Mouse (Mus musculus) CH12.LX (cell line): ENCODE measurements at regions not wholly inside any gene's neighbourhood (a gene's known extent, or its start where the extent isn't known, plus 50 kb on each side); places are given as distances from the start of the nearest gene placed in this dataset.

Experiments used
- DNase-seq: peaks from one replicate; pipeline ENCODE4 v3.0.0-alpha.2; 2013; ENCODE audit errors: extremely low read depth
- H3K27ac ChIP-seq: 2 replicates; pipeline ENCODE4 v1.5.1; 2012; ENCODE audit warnings: low read depth, mild to moderate bottlenecking, control low read depth, moderate library complexity; ENCODE audit not compliant: insufficient read depth
- H3K27me3 ChIP-seq: replicated peaks from 2 replicates; pipeline ENCODE3; 2012; ENCODE audit warnings: inconsistent platforms
- H3K36me3 ChIP-seq, 2 experiments: replicated peaks in 1 of 2; 2 replicates each; pipeline versions ENCODE3 to v1.6.1; 2012; ENCODE audit warnings: inconsistent platforms in 1 of 2, low read length in 1 of 2, mild to moderate bottlenecking in 1 of 2, mixed read lengths in 1 of 2, moderate library complexity in 1 of 2; ENCODE audit not compliant: control insufficient read depth in 1 of 2, insufficient read depth in 1 of 2
- H3K4me1 ChIP-seq, 2 experiments: 2 replicates each; pipeline ENCODE4 v1.6.1; 2012; ENCODE audit warnings: inconsistent platforms in 1 of 2, moderate library complexity in 1 of 2; ENCODE audit not compliant: insufficient read depth in 2 of 2, control insufficient read depth in 1 of 2
- H3K4me2 ChIP-seq: 2 replicates; pipeline ENCODE4 v1.6.1; 2012; ENCODE audit warnings: low read depth, mild to moderate bottlenecking, control low read depth; ENCODE audit not compliant: poor library complexity, insufficient read depth, severe bottlenecking
- H3K4me3 ChIP-seq, 3 experiments: fragments of 150-350 bp in 1 of 3; sonication (generic) in 1 of 3; replicated peaks in 1 of 3; 2 replicates each; pipeline versions ENCODE3 to v1.5.1; 2011 to 2012; ENCODE audit warnings: low read depth in 2 of 3, low read length in 2 of 3, mild to moderate bottlenecking in 2 of 3, moderate library complexity in 2 of 3, control low read depth in 1 of 3, improper control_type of control experiment in 1 of 3, inconsistent platforms in 1 of 3, mixed read lengths in 1 of 3; ENCODE audit not compliant: poor library complexity in 1 of 3
- H3K79me2 ChIP-seq: replicated peaks from 2 replicates; pipeline ENCODE4 v1.6.1; 2012; ENCODE audit warnings: mild to moderate bottlenecking, moderate library complexity; ENCODE audit not compliant: control insufficient read depth, poor library complexity, insufficient read depth, severe bottlenecking; ENCODE audit errors: extremely low read depth
- H3K9ac ChIP-seq: 2 replicates; pipeline ENCODE4 v1.6.1; 2012; ENCODE audit warnings: low read depth, mild to moderate bottlenecking, control low read depth, moderate library complexity; ENCODE audit not compliant: insufficient read depth
- H3K9me3 ChIP-seq: replicated peaks from 2 replicates; pipeline ENCODE3; 2012; ENCODE audit warnings: low read length, inconsistent platforms, mixed read lengths
- BHLHE40 ChIP-seq: IDR thresholded peaks from 2 replicates; pipeline ENCODE4 v1.6.1; 2011; ENCODE audit warnings: mild to moderate bottlenecking, low read depth, low read length, improper control_type of control experiment
- CHD1 ChIP-seq: IDR thresholded peaks from 2 replicates; pipeline ENCODE4 v1.6.1; 2012; ENCODE audit warnings: low read depth, low read length, improper control_type of control experiment, inconsistent platforms
- CHD2 ChIP-seq: IDR thresholded peaks from 2 replicates; pipeline ENCODE4 v1.6.1; 2011; ENCODE audit warnings: low read length, improper control_type of control experiment
- CTCF ChIP-seq, 2 experiments: IDR thresholded peaks in 1 of 2; conservative IDR thresholded peaks in 1 of 2; 2 replicates each; pipeline ENCODE4 v1.5.1; 2011 to 2012; ENCODE audit warnings: low read depth in 2 of 2, low read length in 2 of 2, improper control_type of control experiment in 1 of 2, inconsistent platforms in 1 of 2, mild to moderate bottlenecking in 1 of 2, moderate library complexity in 1 of 2
- E2F4 ChIP-seq: IDR thresholded peaks from 2 replicates; pipeline ENCODE4 v1.6.1; 2011; ENCODE audit warnings: low read depth, low read length, improper control_type of control experiment; ENCODE audit not compliant: insufficient replicate concordance
- ELF1 ChIP-seq: IDR thresholded peaks from 2 replicates; pipeline ENCODE4 v1.6.1; 2014; ENCODE audit warnings: low read depth, mild to moderate bottlenecking, inconsistent platforms, low read length, improper control_type of control experiment
- EP300 ChIP-seq: IDR thresholded peaks from 2 replicates; pipeline ENCODE4 v1.6.1; 2011; ENCODE audit warnings: low read length, improper control_type of control experiment
- HCFC1 ChIP-seq: IDR thresholded peaks from 2 replicates; pipeline ENCODE4 v1.6.1; 2012; ENCODE audit warnings: low read depth, mild to moderate bottlenecking, inconsistent platforms, low read length, improper control_type of control experiment
- KAT2A ChIP-seq: IDR thresholded peaks from 2 replicates; pipeline ENCODE4 v1.6.1; 2012; ENCODE audit warnings: low read length, improper control_type of control experiment, inconsistent platforms; ENCODE audit not compliant: insufficient replicate concordance
- MAZ ChIP-seq: IDR thresholded peaks from 2 replicates; pipeline ENCODE4 v1.6.1; 2012; ENCODE audit warnings: low read depth, mild to moderate bottlenecking, inconsistent platforms, low read length, improper control_type of control experiment, moderate library complexity
- MYC ChIP-seq: IDR thresholded peaks from 2 replicates; pipeline ENCODE4 v1.6.1; 2011; ENCODE audit warnings: low read depth, mild to moderate bottlenecking, improper control_type of control experiment, low read length
- POLR2A ChIP-seq: IDR thresholded peaks from 2 replicates; pipeline ENCODE4 v1.6.1; 2011; ENCODE audit warnings: low read depth, mild to moderate bottlenecking, improper control_type of control experiment, low read length
- POLR2AphosphoS2 ChIP-seq: IDR thresholded peaks from 2 replicates; pipeline ENCODE4 v1.6.1; 2011; ENCODE audit warnings: low read depth, low read length, improper control_type of control experiment
- RAD21 ChIP-seq: IDR thresholded peaks from 2 replicates; pipeline ENCODE4 v1.6.1; 2011; ENCODE audit warnings: low read depth, mild to moderate bottlenecking, low read length, improper control_type of control experiment, moderate library complexity
- SIN3A ChIP-seq: IDR thresholded peaks from 2 replicates; pipeline ENCODE4 v1.6.1; 2012; ENCODE audit warnings: low read length, improper control_type of control experiment, inconsistent platforms
- SMC3 ChIP-seq: IDR thresholded peaks from 2 replicates; pipeline ENCODE4 v1.6.1; 2011; ENCODE audit warnings: low read depth, low read length, improper control_type of control experiment
- TCF12 ChIP-seq: IDR thresholded peaks from 2 replicates; pipeline ENCODE4 v1.6.1; 2014; ENCODE audit warnings: low read depth, mild to moderate bottlenecking, inconsistent platforms, low read length, improper control_type of control experiment
- ZKSCAN1 ChIP-seq: IDR thresholded peaks from 2 replicates; pipeline ENCODE4 v1.6.1; 2012; ENCODE audit warnings: low read depth, inconsistent platforms, low read length, improper control_type of control experiment, borderline replicate concordance
- ZNF384 ChIP-seq: IDR thresholded peaks from 2 replicates; pipeline ENCODE4 v1.6.1; 2012; ENCODE audit warnings: low read depth, low read length, improper control_type of control experiment, inconsistent platforms
- dilution Hi-C: fragments of 300-500 bp; cut with MboI; formaldehyde crosslinking; loops from 2 replicates; pipeline ENCODE4 v1.14.3; 2020; ENCODE audit warnings: low sequenced_read_pairs; ENCODE audit not compliant: extremely low pct_unique_long_range_greater_than_20kb, extremely low pct_ligation_motif_present
- in situ Hi-C: fragments of 300-500 bp; cut with MboI; formaldehyde crosslinking; loops from 3 replicates; pipeline ENCODE4 v1.14.3; 2019; ENCODE audit warnings: low sequenced_read_pairs, low pct_ligation_motif_present, low pct_unique_long_range_greater_than_20kb, mixed read lengths

GRCm38 (mm10) chr3:130888587-130888986 is 158.4 kb upstream of the Rpl34 start:
- Histone ChIP-seq H3K9me3 (peaks cover 6% of the 10 kb centered on the region), H3K4me1 (peaks cover 2 to 3% of the 10 kb centered on the region in 2 experiments; a peak in 2 of 4 replicates), H3K79me2 (no peaks in the 10 kb centered on the region), H3K36me3 (no peaks in the 10 kb centered on the region), H3K4me3 (no peak overlapping the region), H3K9ac (no peak overlapping the region), H3K4me2 (no peak overlapping the region), H3K27ac (no peak overlapping the region), H3K27me3 (no peaks in the 10 kb centered on the region)
- dilution Hi-C loops (no loop called here), in situ Hi-C loops (no loop called here)
- TF ChIP-seq ZNF384 (no peak), RAD21 (peak; percentile 36), CTCF (conservative IDR thresholded peaks at IDR 0.05 in 1 of 2, IDR thresholded peaks at IDR 0.05 in 1 of 2; ENCODE audit: low read depth in 2 of 2, low read length in 2 of 2) (peak in 1 of 2 experiments; percentile 39; a peak in 2 of 4 replicates), SMC3 (peak; percentile 48)
- no peak for DNase-seq

GRCm38 (mm10) chr3:130887540-130888312 is 157.5 kb upstream of the Rpl34 start:
- H3K4me3 ChIP-seq: no peak overlapping the region
- H3K36me3 ChIP-seq: no peaks in the 10 kb centered on the region
- TF ChIP-seq MAZ: no peak
- TF ChIP-seq E2F4: no peak
- TF ChIP-seq SMC3: peak; percentile 75
- no peak for TF ChIP-seq TCF12
- TF ChIP-seq RAD21: peak; percentile 64
- no peak for TF ChIP-seq CHD2
- no peak for TF ChIP-seq POLR2AphosphoS2
- TF ChIP-seq BHLHE40: no peak
- no peak for TF ChIP-seq MYC
- no peak for TF ChIP-seq ZNF384
- TF ChIP-seq CTCF (conservative IDR thresholded peaks at IDR 0.05 in 1 of 2, IDR thresholded peaks at IDR 0.05 in 1 of 2; ENCODE audit: low read depth in 2 of 2, low read length in 2 of 2): peak; percentile 66 to 84
- no peaks in the 10 kb centered on the region for H3K27me3 ChIP-seq
- in situ Hi-C loops (no loop called here), dilution Hi-C loops (no loop called here)
- peaks cover 6% of the 10 kb centered on the region for H3K9me3 ChIP-seq
- no peaks in the 10 kb centered on the region for H3K4me1 ChIP-seq
- no peak overlapping the region for H3K9ac ChIP-seq
- peak; percentile 59 for DNase-seq
- no peaks in the 10 kb centered on the region for H3K79me2 ChIP-seq
- H3K27ac ChIP-seq: no peak overlapping the region
- no peak overlapping the region for H3K4me2 ChIP-seq

- Histone ChIP-seq H3K9ac (no peak overlapping the region), H3K9me3 (peaks cover 3% of the 10 kb centered on the region), H3K27me3 (no peaks in the 10 kb centered on the region), H3K4me3 (no peak overlapping the region), H3K27ac (no peak overlapping the region), H3K4me2 (no peak overlapping the region), H3K79me2 (no peaks in the 10 kb centered on the region), H3K4me1 (no peaks in the 10 kb centered on the region), H3K36me3 (no peaks in the 10 kb centered on the region)
- no peak for DNase-seq
- dilution Hi-C loops (no loop called here), in situ Hi-C loops (no loop called here)
- TF ChIP-seq MAZ: no peak
- TF ChIP-seq SIN3A: no peak
- TF ChIP-seq POLR2A: no peak
- no peak for TF ChIP-seq EP300
- TF ChIP-seq HCFC1: no peak
- no peak for TF ChIP-seq ELF1
- no peak for TF ChIP-seq KAT2A
- no peak for TF ChIP-seq ZKSCAN1
- TF ChIP-seq CTCF (conservative IDR thresholded peaks at IDR 0.05 in 1 of 2, IDR thresholded peaks at IDR 0.05 in 1 of 2; ENCODE audit: low read depth in 2 of 2, low read length in 2 of 2): no peak
- no peak for TF ChIP-seq CHD1
Observed at GRCm38 (mm10) chr3:130885974-130886373, 155.8 kb upstream of the Rpl34 start.
